Mouse (Mus musculus): ENCODE results near the gene Arl16.

- no peak for TF ChIP-seq KAT2A (conservative IDR thresholded peaks at IDR 0.05; ENCODE audit: low read depth, low read length)
- TF ChIP-seq CTCF (IDR thresholded peaks at IDR 0.05 in 2 of 3, conservative IDR thresholded peaks at IDR 0.05 in 1 of 3; ENCODE audit: control insufficient read depth in 1 of 3, insufficient read depth in 1 of 3, low read depth in 2 of 3, low read length in 3 of 3, poor library complexity in 1 of 3, severe bottlenecking in 1 of 3) = no peak
- TF ChIP-seq ZNF384 (IDR thresholded peaks at IDR 0.05; ENCODE audit: low read depth, low read length) = no peak
- TF ChIP-seq USF1 (IDR thresholded peaks at IDR 0.05; ENCODE audit: low read depth, low read length) = no peak
- no peak for TF ChIP-seq POLR2A (IDR thresholded peaks at IDR 0.05; ENCODE audit: control insufficient read depth in 1 of 2, insufficient read depth in 1 of 2, low read depth in 1 of 2, low read length in 2 of 2, poor library complexity in 1 of 2)
- TF ChIP-seq EP300 (IDR thresholded peaks at IDR 0.05; ENCODE audit: low read depth in 1 of 2, low read length in 2 of 2) = peak in 1 of 2 experiments; percentile 37; a peak in 2 of 4 replicates
- peak; percentile 8; the same call in 1 of the 2 replicates for TF ChIP-seq SIN3A (IDR thresholded peaks at IDR 0.05; ENCODE audit: low read length)
- 0 out of 2 replicates have a peak, but pooled peaks have one; percentile 11 for TF ChIP-seq ZC3H11A (IDR thresholded peaks at IDR 0.05; ENCODE audit: low read depth, low read length)
These were observed 42.5 kb upstream of the Arl16 start for GRCm38 (mm10) chr11:120509940-120510339.

Data from MEL (cell line).